Mouse (Mus musculus) forebrain, embryonic 14.5 days (tissue): ENCODE data around the gene Gm2000. TPM values are rescaled to one million over a fixed set of nuclear protein-coding genes. Genes with fewer than 3 reads are reported as not detected.

Source experiments
- ATAC-seq: fragments of 200-750 bp; cut with Nextera tagmentation; 2 replicates; pipeline ENCODE4 v1.8.0; 2017; ENCODE audit warnings: mild to moderate bottlenecking, moderate library complexity
- DNase-seq: peaks from one replicate; pipeline ENCODE4 v3.0.0-alpha.2; 2015; ENCODE audit warnings: low spot score
- H3K27ac ChIP-seq: fragments of 300-500 bp; sonication (generic); 2 replicates; pipeline ENCODE4 v1.5.1; 2014; ENCODE audit warnings: low read depth, mild to moderate bottlenecking, control low read depth, low read length, moderate library complexity
- H3K27me3 ChIP-seq: fragments of 300-500 bp; sonication (generic); replicated peaks from 2 replicates; pipeline ENCODE4 v1.6.1; 2014; ENCODE audit warnings: low read length, control low read depth, mixed read lengths; ENCODE audit not compliant: control insufficient read depth, insufficient read depth
- H3K36me3 ChIP-seq: fragments of 300-500 bp; sonication (generic); 2 replicates; pipeline ENCODE4 v1.6.1; 2014; ENCODE audit warnings: low read length, control low read depth; ENCODE audit not compliant: control insufficient read depth, insufficient read depth
- H3K4me1 ChIP-seq: fragments of 300-500 bp; sonication (generic); 2 replicates; pipeline ENCODE4 v1.6.1; 2014; ENCODE audit warnings: antibody characterized with exemption, low read length, control low read depth; ENCODE audit not compliant: control insufficient read depth, insufficient read depth
- H3K4me2 ChIP-seq: fragments of 300-500 bp; sonication (generic); 2 replicates; pipeline ENCODE4 v1.6.1; 2014; ENCODE audit warnings: mild to moderate bottlenecking, control low read depth, low read length
- H3K4me3 ChIP-seq: fragments of 300-500 bp; sonication (generic); 2 replicates; pipeline ENCODE4 v1.5.1; 2014; ENCODE audit warnings: low read depth, low read length, control low read depth
- H3K9ac ChIP-seq: fragments of 300-500 bp; sonication (generic); 2 replicates; pipeline ENCODE4 v1.6.1; 2014; ENCODE audit warnings: mild to moderate bottlenecking, low read length, control low read depth, moderate library complexity
- H3K9me3 ChIP-seq: fragments of 300-500 bp; sonication (generic); replicated peaks from 2 replicates; pipeline ENCODE4 v1.6.1; 2016; ENCODE audit warnings: low read length, control low read depth, mixed read lengths; ENCODE audit not compliant: control insufficient read depth
- WGBS: fragments of 180-500 bp; shearing (Covaris S2); extraction: QIAGEN DNeasy Blood & Tissue Kit; methylation state at CpG from one replicate; pipeline ENCODE4 v1.1.7; 2014; 5-methylcytosine and 5-hydroxymethylcytosine counted together
- polyA plus RNA-seq: library from polyadenylated mRNA; unstranded; fragments of >200 nt; fragmentation: Nextera tagmentation; extraction: Ambion mirVana; gene quantifications from 2 replicates; pipeline ENCODE4 v1.2.1, GENCODE M21; 2014

Gm2000 gene
- 735 and 817 TPM in 2 replicates for polyA plus RNA-seq

GRCm38 (mm10) chr1:156365740-156366139 lies at the start of gene Gm2000:
Gene Gm2000 (plus strand): TSS chr1:156366040.
- DNase-seq (no peak), ATAC-seq (no peak)
- no peaks in the 10 kb centered on the region for H3K27me3 ChIP-seq
- no peaks in the 10 kb centered on the region for H3K4me1 ChIP-seq
- H3K4me3 ChIP-seq = no peak within 1 kb of the TSS
- no peak within 1 kb of the TSS for H3K4me2 ChIP-seq
- no peak within 1 kb of the TSS for H3K9ac ChIP-seq
- no peaks in the 10 kb centered on the region for H3K36me3 ChIP-seq
- WGBS = 85% methylated on average over 5 of the region's 8 CpGs
- no peaks in the 10 kb centered on the region; the same call in 1 of the 2 replicates for H3K9me3 ChIP-seq
- H3K27ac ChIP-seq = no peak within 1 kb of the TSS

GRCm38 (mm10) chr1:156323126-156323525 lies 42.7 kb upstream of the Gm2000 start:
- Histone ChIP-seq H3K9me3 (no peaks in the 10 kb centered on the region), H3K36me3 (no peaks in the 10 kb centered on the region), H3K27me3 (no peaks in the 10 kb centered on the region), H3K4me1 (no peaks in the 10 kb centered on the region), H3K4me3 (no peak overlapping the region), H3K9ac (no peak overlapping the region), H3K27ac (no peak overlapping the region), H3K4me2 (no peak overlapping the region)
- no peak for ATAC-seq
- no peak for DNase-seq
- WGBS = 90% methylated on average over 9 of the region's 9 CpGs

- Histone ChIP-seq H3K4me2 (no peak overlapping the region), H3K27me3 (no peaks in the 10 kb centered on the region), H3K4me3 (no peak overlapping the region), H3K4me1 (no peaks in the 10 kb centered on the region), H3K9me3 (no peaks in the 10 kb centered on the region), H3K27ac (no peak overlapping the region), H3K9ac (no peak overlapping the region), H3K36me3 (no peaks in the 10 kb centered on the region)
- WGBS = 84% methylated on average over 4 of the region's 4 CpGs
- no peak for ATAC-seq
- DNase-seq = no peak
These were observed 25.0 kb upstream of the Gm2000 start for GRCm38 (mm10) chr1:156340847-156341246.

- no peaks in the 10 kb centered on the region for H3K4me1 ChIP-seq
- no peaks in the 10 kb centered on the region for H3K9me3 ChIP-seq
- 82% methylated on average over 4 of the region's 4 CpGs for WGBS
- ATAC-seq = no peak
- no peak for DNase-seq
- no peaks in the 10 kb centered on the region for H3K36me3 ChIP-seq
- H3K9ac ChIP-seq = no peak overlapping the region
- no peak overlapping the region for H3K4me3 ChIP-seq
- no peak overlapping the region for H3K27ac ChIP-seq
- no peak overlapping the region for H3K4me2 ChIP-seq
- H3K27me3 ChIP-seq = no peaks in the 10 kb centered on the region
These were observed 21.4 kb upstream of the Gm2000 start for GRCm38 (mm10) chr1:156344433-156344832.

GRCm38 (mm10) chr1:156345633-156346032 lies 20.2 kb upstream of the Gm2000 start:
- H3K9ac ChIP-seq = no peak overlapping the region
- no peaks in the 10 kb centered on the region for H3K9me3 ChIP-seq
- H3K27ac ChIP-seq = no peak overlapping the region
- H3K36me3 ChIP-seq = no peaks in the 10 kb centered on the region
- no peak overlapping the region for H3K4me3 ChIP-seq
- no peak for ATAC-seq
- DNase-seq = no peak
- no peak overlapping the region for H3K4me2 ChIP-seq
- H3K4me1 ChIP-seq = no peaks in the 10 kb centered on the region
- WGBS = 90% methylated on average over 4 of the region's 4 CpGs
- H3K27me3 ChIP-seq = no peaks in the 10 kb centered on the region

GRCm38 (mm10) chr1:156349031-156349430 lies 16.8 kb upstream of the Gm2000 start:
- no peak for DNase-seq
- H3K9me3 ChIP-seq = no peaks in the 10 kb centered on the region
- no peaks in the 10 kb centered on the region for H3K4me1 ChIP-seq
- H3K9ac ChIP-seq = no peak overlapping the region
- no peak overlapping the region for H3K4me2 ChIP-seq
- H3K4me3 ChIP-seq = no peak overlapping the region
- WGBS = 87% methylated on average over 4 of the region's 4 CpGs
- H3K27me3 ChIP-seq = no peaks in the 10 kb centered on the region
- no peaks in the 10 kb centered on the region for H3K36me3 ChIP-seq
- no peak for ATAC-seq
- no peak overlapping the region for H3K27ac ChIP-seq

GRCm38 (mm10) chr1:156350441-156350840 lies 15.4 kb upstream of the Gm2000 start:
- WGBS = 87% methylated on average over 4 of the region's 4 CpGs
- Histone ChIP-seq H3K4me1 (no peaks in the 10 kb centered on the region), H3K27me3 (no peaks in the 10 kb centered on the region), H3K9me3 (no peaks in the 10 kb centered on the region), H3K4me2 (no peak overlapping the region), H3K9ac (no peak overlapping the region), H3K27ac (no peak overlapping the region), H3K4me3 (no peak overlapping the region), H3K36me3 (no peaks in the 10 kb centered on the region)
- DNase-seq = no peak
- ATAC-seq = no peak

GRCm38 (mm10) chr1:156352466-156352865 lies 13.4 kb upstream of the Gm2000 start:
- no peak overlapping the region for H3K9ac ChIP-seq
- no peak for DNase-seq
- 88% methylated on average over 2 of the region's 2 CpGs for WGBS

GRCm38 (mm10) chr1:156381217-156381616 lies 15.4 kb downstream of the Gm2000 start:
- H3K4me2 ChIP-seq = no peak overlapping the region
- H3K4me3 ChIP-seq = no peak overlapping the region
- no peak for DNase-seq
- no peak overlapping the region for H3K27ac ChIP-seq
- no peaks in the 10 kb centered on the region for H3K4me1 ChIP-seq
- H3K36me3 ChIP-seq = no peaks in the 10 kb centered on the region
- H3K9ac ChIP-seq = no peak overlapping the region
- no peaks in the 10 kb centered on the region for H3K27me3 ChIP-seq
- no peaks in the 10 kb centered on the region for H3K9me3 ChIP-seq
- ATAC-seq = no peak
- WGBS = 91% methylated on average over 3 of the region's 3 CpGs

More at GRCm38 (mm10) chr1:156352466-156352865, 13.4 kb upstream of the Gm2000 start:
- H3K4me1 ChIP-seq = no peaks in the 10 kb centered on the region
- H3K4me3 ChIP-seq = no peak overlapping the region
- H3K4me2 ChIP-seq = no peak overlapping the region
- no peaks in the 10 kb centered on the region for H3K9me3 ChIP-seq
- no peaks in the 10 kb centered on the region for H3K36me3 ChIP-seq
- no peaks in the 10 kb centered on the region for H3K27me3 ChIP-seq
- no peak overlapping the region for H3K27ac ChIP-seq
- no peak for ATAC-seq
